Mouse (Mus musculus) thymus, postnatal 14 days (tissue): ENCODE data around the gene Gm9508.

Source experiments
- DNase-seq: peaks from one replicate; pipeline ENCODE4 v3.0.0; 2021

Gene Gm9508

GRCm38 (mm10) chr10:77667402-77667801, 29.6 kb downstream of the Gm9508 start:
- no peak for DNase-seq

GRCm38 (mm10) chr10:77666342-77666741, 30.7 kb downstream of the Gm9508 start:
- peak; percentile 39 for DNase-seq

GRCm38 (mm10) chr10:77663949-77664665, 32.9 kb downstream of the Gm9508 start:
- no peak for DNase-seq

DNA sequence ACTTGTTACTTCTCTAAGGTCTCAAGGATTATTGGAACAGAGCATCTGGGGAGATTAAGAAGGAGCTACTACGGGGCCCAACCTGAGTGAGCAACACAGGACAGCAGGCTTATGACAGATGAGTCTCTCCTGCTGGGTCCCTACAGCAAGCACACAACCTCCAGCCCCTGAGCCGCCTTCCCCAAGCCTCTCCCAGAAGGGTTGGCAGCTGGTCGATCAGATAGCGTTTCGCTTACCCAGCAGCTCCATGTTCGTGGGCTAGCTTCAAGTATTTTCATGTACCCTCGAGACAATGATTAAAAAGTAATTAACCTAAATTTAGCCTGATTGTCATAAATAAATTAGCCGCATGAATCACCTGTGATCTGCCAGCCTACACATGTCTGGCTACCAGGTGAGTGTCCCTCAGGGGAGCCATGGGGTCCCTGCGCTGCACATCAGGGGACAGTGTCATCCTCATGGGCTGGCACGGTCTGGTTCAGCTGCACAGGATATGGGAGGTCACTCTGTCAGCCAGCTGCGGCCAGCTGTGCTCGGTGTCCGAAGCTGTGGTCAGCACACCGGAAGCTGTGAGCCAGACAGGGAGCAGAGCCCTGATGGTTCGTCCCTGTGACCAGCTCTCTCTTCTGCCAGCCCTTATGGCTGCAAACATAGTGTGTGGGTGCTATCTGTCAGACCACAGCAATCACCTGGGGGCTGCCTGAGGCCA, 38.6 kb downstream of the Gm9508 start:
- DNase-seq = no peak

DNA sequence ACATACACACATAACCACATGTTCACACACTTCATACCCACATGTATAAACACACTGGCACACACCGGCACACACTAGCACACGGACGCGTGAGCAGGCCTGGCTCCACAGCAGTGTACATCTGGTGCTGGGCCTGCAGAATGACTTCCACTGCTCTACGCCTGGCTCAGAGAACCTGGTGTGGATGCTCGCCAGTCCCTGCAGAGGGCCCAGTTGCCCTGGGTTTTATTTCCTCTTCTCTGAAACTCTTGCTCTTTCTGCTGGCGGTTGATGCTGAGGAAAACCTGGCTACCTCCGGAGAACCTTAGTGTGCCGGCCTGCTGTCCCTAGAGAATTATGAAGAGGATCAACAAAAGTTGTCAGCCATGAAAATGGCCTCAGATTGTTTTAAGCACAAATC, 45.0 kb downstream of the Gm9508 start:
- no peak for DNase-seq

- DNase-seq = no peak
These were observed 49.1 kb downstream of the Gm9508 start for GRCm38 (mm10) chr10:77647901-77648300.

- no peak for DNase-seq
These were observed 49.6 kb downstream of the Gm9508 start for GRCm38 (mm10) chr10:77647461-77647860.
